In genomic region chr9:45979778-45980177, GRCm38 (mm10) we compare ENCODE assay signal across 23 mouse cellular contexts. TPM values are rescaled to one million over a fixed set of nuclear protein-coding genes. Genes with fewer than 3 reads are reported as not detected.
"Had no signal": no experiment of that assay in that cellular context is flagged by ENCODE, and none has a peak within 500 bp of the region (broad histone marks: within the 10 kb centered on the region; RNA-seq: fewer than 3 reads in every experiment).

No protein-coding gene starts in this region.

- H3K4me2 ChIP-seq: lung, embryonic 15.5 days; midbrain, embryonic 13.5 days; neural tube, embryonic 13.5 days had no signal

- H3K27ac ChIP-seq: kidney, postnatal 0 days; layer of hippocampus, adult 2 months; left cerebral cortex, adult 2 months; lung, embryonic 15.5 days; midbrain, embryonic 10.5 days; midbrain, embryonic 13.5 days; neural tube, embryonic 13.5 days; stomach, postnatal 0 days had no signal

- ATAC-seq: intestine, embryonic 16.5 days; midbrain, embryonic 13.5 days; midbrain, embryonic 16.5 days had no signal

- H3K9me3 ChIP-seq: lung, embryonic 15.5 days; megakaryocyte, embryonic 14.5 days; midbrain, embryonic 10.5 days; midbrain, embryonic 13.5 days; neural tube, embryonic 13.5 days had no signal

- H3K4me3 ChIP-seq: layer of hippocampus, adult 2 months; left cerebral cortex, adult 2 months; lung, embryonic 15.5 days; megakaryocyte, embryonic 14.5 days; midbrain, embryonic 10.5 days; midbrain, embryonic 13.5 days; myocyte; neural tube, embryonic 13.5 days had no signal

- DNase-seq: kidney, adult 2 months; kidney, postnatal 25 days; layer of hippocampus, postnatal 36 days; lung, adult 18-20 months; lung, postnatal 10 days; lung, postnatal 36 days; retina, postnatal 1 day; thymus, adult 2 months; thymus, postnatal 14 days; thymus, postnatal 4 days had no signal

- H3K27me3 ChIP-seq: lung, embryonic 15.5 days; megakaryocyte, embryonic 14.5 days; midbrain, embryonic 13.5 days; neural tube, embryonic 13.5 days had no signal

- H3K9ac ChIP-seq: lung, embryonic 15.5 days; midbrain, embryonic 13.5 days; neural tube, embryonic 13.5 days had no signal

RNA-seq across cellular contexts. Expression of gene Tagln, which starts 43.9 kb away (rescaled TPM):
- total RNA-seq: monocyte, adult 5-6 weeks had no signal
